Mouse (Mus musculus) thymus, adult 2 months (tissue): ENCODE measurements around the gene Sar1b.

ENCODE experiments used
- CTCF ChIP-seq: fragments of 200-500 bp; IDR thresholded peaks from 2 replicates; pipeline ENCODE4 v1.5.1; 2012; ENCODE audit warnings: mild to moderate bottlenecking, control low read depth, low read length, moderate library complexity, borderline replicate concordance; ENCODE audit not compliant: control insufficient read depth, poor library complexity, insufficient read depth; ENCODE audit errors: extremely low read depth
- POLR2A ChIP-seq: fragments of 200-500 bp; IDR thresholded peaks from 2 replicates; pipeline ENCODE4 v1.6.1; 2012; ENCODE audit warnings: mild to moderate bottlenecking, low read length, control low read depth, moderate library complexity; ENCODE audit not compliant: control insufficient read depth, poor library complexity, insufficient read depth; ENCODE audit errors: extremely low read depth

GRCm38 (mm10) chr11:51823271-51823670 is 59.8 kb downstream of the Sar1b start:
- TF ChIP-seq POLR2A (no peak), CTCF (no peak)
